Mouse (Mus musculus) telencephalon, adult 2 months (tissue): ENCODE results near the gene Lonrf3.

ENCODE experiments used
- DNase-seq: peaks from one replicate; pipeline ENCODE4 v3.0.0-alpha.2; 2011; ENCODE audit warnings: low read depth, low spot score

The Lonrf3 gene

GRCm38 (mm10) chrX:36328271-36329039, at the start of gene Lonrf3:
Lonrf3 (plus strand) TSS chrX:36328353.
- DNase-seq, result peak; percentile 50

DNA sequence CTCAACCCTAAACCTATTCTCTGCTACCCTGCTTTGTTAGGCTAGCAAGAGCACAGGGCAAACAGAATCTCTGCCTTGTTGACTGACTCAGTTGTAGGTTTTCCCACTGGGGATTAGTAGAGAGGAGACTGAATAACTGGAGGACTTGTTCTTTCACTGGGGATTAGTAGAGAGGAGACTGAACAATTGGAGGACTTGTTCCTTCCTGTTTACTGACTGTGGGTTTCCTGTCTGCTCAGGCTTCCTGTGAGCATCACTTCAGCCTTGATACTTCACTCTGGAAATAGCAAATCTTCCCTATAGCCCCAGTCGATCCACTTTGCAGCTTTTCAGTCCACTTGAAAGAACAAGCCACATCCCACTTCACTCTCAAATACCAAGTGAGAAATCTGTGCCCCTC, 49.4 kb upstream of the Lonrf3 start:
- DNase-seq, result no peak

- DNase-seq, result peak; percentile 56
These were observed 16.7 kb upstream of the Lonrf3 start for GRCm38 (mm10) chrX:36311420-36311819.

- no peak for DNase-seq
These were observed 480 bp upstream of the Lonrf3 start for GRCm38 (mm10) chrX:36327491-36328255.

GRCm38 (mm10) chrX:36329040-36329649, 992 bp downstream of the Lonrf3 start:
- no peak for DNase-seq

GRCm38 (mm10) chrX:36329849-36330411, 1.8 kb downstream of the Lonrf3 start:
- DNase-seq, result no peak

DNA sequence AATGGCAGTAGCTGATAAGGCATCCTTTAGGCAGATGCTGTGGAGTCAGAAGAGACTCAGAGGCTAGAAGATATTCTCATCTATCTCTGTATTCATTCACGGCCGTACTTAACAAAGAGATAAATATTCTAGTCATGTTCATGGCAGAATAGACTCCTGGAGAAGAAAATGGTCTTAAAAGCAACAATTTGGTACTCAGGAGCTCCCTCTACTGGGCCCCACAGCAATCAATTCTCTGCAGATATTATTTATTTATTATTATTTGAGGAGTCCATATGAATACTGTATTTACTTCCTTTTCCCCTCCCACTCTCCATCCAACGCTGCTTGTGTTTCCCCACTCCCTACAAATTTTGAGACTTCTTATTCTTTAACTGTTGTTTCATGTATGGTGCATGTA, 24.3 kb downstream of the Lonrf3 start:
- peak; percentile 21 for DNase-seq

- DNase-seq, result no peak
These were observed 57.2 kb downstream of the Lonrf3 start for GRCm38 (mm10) chrX:36385340-36385739.

DNA sequence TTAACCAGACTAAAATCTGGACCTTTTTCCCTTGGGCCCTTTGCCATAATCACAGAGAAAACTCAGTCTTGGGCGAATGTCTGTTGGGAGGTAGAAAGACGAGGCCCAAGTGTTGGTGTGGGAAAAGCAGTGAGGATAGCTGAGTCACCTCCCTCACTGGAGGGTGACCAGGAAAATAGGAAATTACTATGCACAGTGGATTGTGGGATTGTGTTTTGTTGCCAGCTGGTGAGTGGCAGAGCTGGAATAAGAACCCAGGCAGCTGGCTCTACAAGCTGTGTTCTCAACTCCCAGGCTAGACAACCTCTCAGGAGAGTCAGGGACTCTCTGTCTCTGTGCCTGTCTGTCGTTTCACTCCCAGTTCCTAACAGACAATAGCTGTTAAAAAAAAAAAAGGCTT, 61.8 kb downstream of the Lonrf3 start:
- peak; percentile 68 for DNase-seq

DNA sequence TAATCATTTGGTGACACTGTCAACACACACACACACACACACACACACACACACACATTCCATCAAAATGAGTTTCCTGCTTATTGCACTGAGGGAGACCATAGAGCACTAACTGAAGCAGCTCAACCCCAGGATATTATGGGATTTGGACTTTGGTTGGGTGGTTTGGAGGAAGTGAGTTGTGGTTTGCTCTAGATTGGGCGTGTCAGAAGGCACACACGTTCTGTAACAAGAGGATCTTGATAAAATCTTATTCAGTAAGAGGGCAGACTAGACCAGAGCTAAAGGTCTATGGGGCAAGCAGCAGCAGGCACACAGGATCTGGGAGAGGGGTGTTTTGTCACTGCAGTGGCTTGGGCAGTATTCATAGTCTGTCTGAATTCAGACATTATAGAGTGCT, 62.4 kb downstream of the Lonrf3 start:
- no peak for DNase-seq

DNA sequence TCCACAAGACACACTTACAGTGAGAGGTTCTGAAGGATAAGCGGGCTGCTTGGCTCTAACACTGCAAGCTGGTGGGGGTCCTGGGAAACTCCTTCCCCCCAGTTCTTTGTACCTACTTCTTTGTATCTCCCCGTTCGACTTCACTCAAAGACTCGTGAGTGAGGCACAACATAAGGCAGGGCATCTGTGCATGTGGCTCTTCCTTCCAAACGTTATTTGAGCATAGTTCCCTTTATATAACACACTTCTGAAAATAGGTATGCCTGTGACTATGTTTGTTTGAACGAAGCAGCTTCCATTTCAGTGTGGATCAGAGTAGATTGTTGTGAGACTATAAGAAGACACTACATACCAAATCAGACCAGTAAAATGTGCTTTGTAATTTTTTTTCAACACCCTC, 64.5 kb downstream of the Lonrf3 start:
- DNase-seq, result peak; percentile 62

GRCm38 (mm10) chrX:36393279-36393678, 65.1 kb downstream of the Lonrf3 start:
- no peak for DNase-seq

GRCm38 (mm10) chrX:36400980-36401379, 72.8 kb downstream of the Lonrf3 start, which contains the start of gene Gm6268:
Gm6268 (plus strand) TSS chrX:36401280.
- no peak for DNase-seq

DNA sequence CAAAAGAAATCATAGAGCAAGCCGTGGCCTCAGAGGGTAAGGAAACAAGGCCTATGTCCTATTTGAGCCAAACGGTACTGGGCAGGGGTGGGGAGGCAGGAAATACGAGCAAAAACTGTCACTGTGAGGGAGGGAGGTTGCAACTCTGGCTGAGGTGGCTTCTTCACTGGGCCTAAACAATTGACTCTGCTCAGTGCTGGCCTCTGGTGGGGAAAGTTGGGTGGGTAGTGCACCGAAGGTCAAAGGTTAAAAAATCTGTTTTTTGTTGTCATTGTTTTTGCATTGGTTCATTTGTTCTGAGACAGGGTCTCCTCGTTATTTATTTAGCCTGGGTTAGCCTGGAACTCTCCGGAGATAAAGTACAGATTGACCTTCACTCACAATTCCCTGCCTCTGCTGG, 74.2 kb downstream of the Lonrf3 start:
- DNase-seq, result no peak
